Mouse (Mus musculus): ENCODE results near the gene Olfr39. TPM values are rescaled to one million over a fixed set of nuclear protein-coding genes. Genes with fewer than 3 reads are reported as not detected.
"Not testable (repeated sequence)": the region's sequence is repeated elsewhere in the genome, so short reads cannot be mapped to it uniquely, and the experiment has no call there.

Olfr39 gene
- not detected for total RNA-seq (2021)
- long read RNA-seq, experiment 1: 0 reads
- long read RNA-seq, experiment 2: 0 reads

DNA sequence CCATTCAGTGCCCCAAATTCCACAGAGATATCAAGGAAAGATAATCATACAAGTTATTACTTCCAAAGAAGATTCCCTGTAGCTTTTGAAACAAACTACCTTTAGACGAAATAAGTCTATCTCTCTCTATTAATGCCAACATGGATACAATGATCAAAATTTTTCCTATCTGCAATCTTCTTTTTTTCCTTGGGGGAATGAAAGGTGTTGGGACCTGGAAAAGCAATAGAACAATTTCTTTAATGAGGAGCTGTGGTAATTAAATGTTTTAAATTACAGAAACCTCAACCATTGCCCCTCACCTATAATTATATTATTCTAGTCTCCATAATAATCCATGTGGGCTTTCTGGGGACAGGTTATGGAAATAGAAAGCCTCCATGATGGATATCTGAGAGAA, at the start of gene Olfr39:
Olfr39 (plus strand) TSS at position 301 of the 400 bp plus-strand sequence.
- H3K4me3 ChIP-seq: no peak within 1 kb of the TSS
- intact Hi-C loops (cut with DNase I): no loop called here
- no peak within 1 kb of the TSS for H3K27ac ChIP-seq
- no peak for TF ChIP-seq CTCF (IDR thresholded peaks at IDR 0.05)
- no peak for DNase-seq

DNA sequence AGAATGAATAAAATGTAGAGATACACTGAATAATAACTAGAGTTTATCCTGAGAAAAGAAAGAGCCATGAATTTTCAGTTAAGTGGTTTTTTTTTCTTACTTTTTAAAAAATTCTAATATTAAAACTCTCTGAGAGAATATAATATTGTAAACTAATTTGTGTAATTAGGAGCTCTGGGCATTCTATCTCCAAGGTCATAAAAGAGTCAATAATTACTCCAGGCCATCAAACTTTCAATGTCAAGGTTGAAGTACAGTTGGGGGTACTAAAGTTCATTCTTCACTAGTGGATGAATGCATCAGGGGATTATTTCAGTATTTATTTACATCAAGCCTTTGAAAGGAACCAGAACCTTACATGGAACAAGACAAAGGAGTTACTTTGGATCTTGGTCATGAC, 45.3 kb upstream of the Olfr39 start, which contains the start of gene Olfr872:
Olfr872 (plus strand) TSS at position 301 of the 400 bp plus-strand sequence.
- intact Hi-C loops (cut with DNase I): no loop called here

DNA sequence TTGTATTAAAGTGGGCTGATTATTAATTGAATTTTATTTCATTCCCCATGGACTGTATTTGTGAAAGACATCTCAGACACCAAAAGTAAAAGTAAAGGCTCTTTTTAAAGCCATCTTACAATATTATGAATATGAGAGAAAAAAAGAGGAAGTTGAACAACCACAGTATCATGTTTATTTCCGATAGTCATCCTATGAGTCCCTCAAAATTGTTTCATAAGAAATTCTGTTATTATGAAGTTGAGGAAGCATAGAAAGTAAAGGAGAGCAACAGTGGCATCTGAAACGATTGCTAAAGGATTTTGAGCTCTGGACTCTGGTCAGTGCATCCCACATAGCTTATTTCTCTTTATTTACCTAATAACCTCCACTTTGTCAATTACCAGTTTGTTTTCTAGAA, 44.8 kb upstream of the Olfr39 start:
- no peak overlapping the region for H3K27ac ChIP-seq
- DNase-seq: no peak
- intact Hi-C loops (cut with DNase I): no loop called here
- no peak overlapping the region for H3K4me3 ChIP-seq
- TF ChIP-seq CTCF (IDR thresholded peaks at IDR 0.05): no peak

More for the DNA sequence above, 45.3 kb upstream of the Olfr39 start, which contains the start of gene Olfr872:
- TF ChIP-seq CTCF (IDR thresholded peaks at IDR 0.05): no peak
- no peak within 1 kb of the TSS for H3K4me3 ChIP-seq
- no peak within 1 kb of the TSS for H3K27ac ChIP-seq
- DNase-seq: no peak

DNA sequence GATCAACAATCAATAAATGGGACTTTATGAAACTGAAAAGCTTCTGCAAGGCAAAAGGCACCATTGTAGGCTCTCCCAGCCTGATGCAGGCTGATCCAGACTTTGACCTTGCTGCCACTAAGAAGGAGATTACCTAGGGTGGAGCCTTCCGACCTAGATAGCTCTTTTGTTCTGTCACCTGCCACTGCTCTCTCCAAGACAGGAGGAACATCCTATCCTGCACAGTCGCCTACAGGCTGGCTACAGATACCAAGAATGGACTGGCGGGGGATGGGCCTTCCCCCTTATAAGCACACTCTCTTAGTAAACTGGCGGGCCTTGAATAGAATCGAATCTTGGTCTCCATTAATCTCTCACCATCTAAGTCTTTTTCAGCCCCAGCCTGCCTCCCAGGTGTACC, 13.4 kb downstream of the Olfr39 start:
- DNase-seq; intact Hi-C loops (cut with DNase I); H3K4me3 ChIP-seq; H3K27ac ChIP-seq: not testable (repeated sequence)

DNA sequence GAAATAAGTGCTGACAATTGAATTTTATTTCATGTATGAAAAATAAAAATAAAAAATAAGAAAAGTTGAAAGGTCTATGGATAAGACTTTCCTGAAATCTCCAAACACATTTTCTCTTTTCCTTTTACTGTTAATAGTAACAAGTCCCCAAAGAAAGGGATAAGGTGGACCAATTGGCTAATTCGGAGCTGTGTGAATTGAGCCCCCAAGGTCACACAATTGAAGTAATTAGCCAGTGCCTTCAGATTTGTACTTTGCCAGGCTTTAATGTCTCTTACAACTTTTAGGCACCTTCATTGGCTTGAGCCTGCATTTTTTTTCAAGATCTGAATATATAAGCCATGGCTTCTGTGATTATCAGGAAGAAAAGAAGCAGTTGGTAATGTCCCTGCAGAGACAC, 16.1 kb downstream of the Olfr39 start, which contains the start of gene Olfr873:
Olfr873 (plus strand) TSS at position 301 of the 400 bp plus-strand sequence.
- intact Hi-C loops (cut with DNase I): no loop called here
- DNase-seq: no peak
- Histone ChIP-seq H3K4me3 (no peak within 1 kb of the TSS), H3K27ac (no peak within 1 kb of the TSS)
- no peak for TF ChIP-seq CTCF (IDR thresholded peaks at IDR 0.05)

DNA sequence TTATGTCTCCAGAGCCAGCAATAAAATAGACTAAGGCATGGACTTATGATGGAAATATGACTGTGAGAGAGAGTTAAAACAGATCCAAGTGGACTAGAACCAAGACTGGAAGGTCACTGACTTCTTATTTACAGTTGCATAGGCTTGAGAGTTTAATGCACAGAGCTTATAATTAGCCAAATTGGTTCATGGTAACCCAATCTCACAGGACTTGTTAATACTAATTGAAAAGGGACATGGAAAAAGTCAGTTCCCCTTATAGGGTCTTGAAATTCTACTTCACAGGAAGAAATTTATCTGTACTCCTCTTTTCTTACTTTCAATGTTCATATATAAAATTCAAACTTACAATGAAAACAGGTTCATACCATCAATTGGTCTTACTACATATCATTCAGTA, 53.8 kb downstream of the Olfr39 start, which contains the start of gene Olfr18:
Olfr18 (minus strand) TSS at position 101 of the 400 bp plus-strand sequence.
- no peak within 1 kb of the TSS for H3K4me3 ChIP-seq
- DNase-seq: no peak
- intact Hi-C loops (cut with DNase I): no loop called here
- no peak for TF ChIP-seq CTCF (IDR thresholded peaks at IDR 0.05)
- H3K27ac ChIP-seq: no peak within 1 kb of the TSS

Other genes with a start within 250 kb of the Olfr39 start
- gene Olfr867, start 224.8 kb upstream of the Olfr39 start, total RNA-seq (2021): not detected
- gene Olfr868, start 183.7 kb upstream of the Olfr39 start, total RNA-seq (2021): not detected
- gene Olfr869, start 153.3 kb upstream of the Olfr39 start, total RNA-seq (2021): not detected
- gene Olfr870, start 108.3 kb upstream of the Olfr39 start, total RNA-seq (2021): not detected
- gene Olfr871, start 70.1 kb upstream of the Olfr39 start, total RNA-seq (2021): not detected
- not detected for gene Olfr872, start 45.2 kb upstream of the Olfr39 start, total RNA-seq (2021)
- gene Olfr873, start 16.2 kb downstream of the Olfr39 start, total RNA-seq (2021): not detected
- gene Olfr18, start 53.7 kb downstream of the Olfr39 start, total RNA-seq (2021): not detected
- 10 to 100 TPM; 11.6 to 11.9 TPM for gene Zfp560, start 102.8 kb downstream of the Olfr39 start, total RNA-seq (2021)
- 1 to 10 TPM; 8.3 to 9.2 TPM for gene Zfp26, start 177.8 kb downstream of the Olfr39 start, total RNA-seq (2021)
- 10 to 100 TPM in 1 of 2 experiments, 1 to 10 TPM in 1; 8.5 to 10.2 TPM for gene Zfp426, start 210.4 kb downstream of the Olfr39 start, total RNA-seq (2021)
- 10 to 100 TPM; 16.6 to 18.4 TPM for gene Zfp266, start 239.1 kb downstream of the Olfr39 start, total RNA-seq (2021)